Mouse (Mus musculus) adrenal gland, postnatal 10 days (tissue): ENCODE measurements around the gene Slc5a5. TPM values are rescaled to one million over a fixed set of nuclear protein-coding genes. Genes with fewer than 3 reads are reported as not detected.

Experiments
- DNase-seq: peaks from one replicate; pipeline ENCODE4 v3.0.0; 2021; ENCODE audit warnings: mixed read lengths
- total RNA-seq, 2 experiments: library from RNA; stranded (reverse); gene quantifications; 2 replicates each; pipeline ENCODE4 v1.2.3; 2021

The Slc5a5 gene
- total RNA-seq, 2 experiments from 2014 or later = 0.27 to 0.42 TPM

DNA sequence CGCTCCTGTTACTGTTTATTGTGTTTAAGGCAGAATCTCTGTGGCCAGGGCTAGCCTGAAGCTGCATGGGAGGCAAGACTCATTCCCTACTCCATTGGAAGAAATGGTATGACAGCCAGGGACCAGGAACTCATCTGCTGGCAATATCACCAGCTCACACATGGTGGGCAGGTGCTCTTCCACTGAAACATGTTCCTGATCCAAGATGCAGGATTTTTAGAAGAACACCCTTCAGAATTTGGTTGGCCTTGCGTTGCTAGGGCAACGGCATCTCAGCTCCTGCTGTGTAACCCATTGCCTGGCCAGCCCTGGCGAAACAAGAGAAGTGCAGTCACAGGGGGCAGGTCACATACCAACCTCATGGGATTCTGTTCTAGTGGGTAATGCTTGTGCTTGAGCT is 13.1 kb downstream of the Slc5a5 start:
- DNase-seq = no peak

DNA sequence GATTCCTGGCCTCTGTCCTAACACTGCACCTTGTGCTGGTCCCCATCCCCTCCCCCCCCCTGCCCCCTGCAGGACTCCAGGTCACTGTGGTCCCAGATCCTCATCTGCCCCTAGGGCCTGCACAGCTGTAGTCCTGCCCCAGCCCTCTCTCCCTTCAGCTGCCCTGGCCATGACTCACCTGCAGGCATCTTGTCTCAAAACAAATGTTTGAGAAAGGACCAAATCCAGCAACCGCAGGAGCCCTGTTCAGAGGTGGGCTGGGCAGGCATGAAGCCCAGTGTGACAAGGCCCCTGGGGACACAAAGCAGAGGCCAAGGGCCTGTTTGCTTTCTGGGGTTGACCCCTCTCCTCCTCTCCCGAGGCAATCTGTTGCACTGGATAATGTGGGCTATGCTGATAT is 14.4 kb downstream of the Slc5a5 start:
- no peak for DNase-seq

DNA sequence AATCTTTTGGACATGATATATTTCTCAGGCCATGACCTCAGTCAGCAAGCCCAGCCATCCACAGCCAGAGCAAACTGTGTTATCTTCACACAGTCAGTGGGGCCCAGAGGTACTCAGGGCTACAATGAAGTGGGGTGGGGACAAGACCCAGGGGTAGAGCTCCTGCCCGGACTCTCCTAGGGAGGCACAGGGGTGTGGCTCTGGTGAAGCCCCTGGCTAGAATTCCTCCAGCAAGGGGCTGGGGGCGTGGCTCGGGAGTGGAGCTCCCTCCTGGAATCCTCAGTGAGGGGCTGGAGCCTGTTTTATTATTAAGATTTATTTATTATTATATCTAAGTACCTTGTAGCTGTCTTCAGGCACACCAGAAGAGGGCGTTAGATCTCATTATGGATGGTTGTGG is 16.2 kb downstream of the Slc5a5 start:
- DNase-seq = no peak

DNA sequence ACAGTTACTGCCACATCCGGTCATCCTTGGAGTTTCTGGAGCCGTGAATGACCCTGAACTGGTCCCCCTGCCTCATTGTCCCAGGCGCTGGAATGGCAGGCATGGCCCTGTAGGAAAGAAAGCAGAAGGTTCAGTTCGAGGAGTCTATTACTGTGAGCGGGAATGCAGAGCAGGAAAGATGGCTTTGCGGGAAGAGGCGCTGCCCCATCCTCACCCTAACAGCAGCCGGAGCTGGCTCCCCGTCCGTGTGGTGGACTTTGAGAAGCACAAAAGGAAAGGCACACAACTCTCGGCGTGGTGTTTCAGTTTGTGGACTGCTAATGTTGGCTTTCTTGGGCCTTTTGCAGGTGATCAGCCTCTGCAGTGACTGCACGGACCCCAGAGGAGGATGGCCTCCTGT is 18.1 kb downstream of the Slc5a5 start:
- no peak for DNase-seq

DNA sequence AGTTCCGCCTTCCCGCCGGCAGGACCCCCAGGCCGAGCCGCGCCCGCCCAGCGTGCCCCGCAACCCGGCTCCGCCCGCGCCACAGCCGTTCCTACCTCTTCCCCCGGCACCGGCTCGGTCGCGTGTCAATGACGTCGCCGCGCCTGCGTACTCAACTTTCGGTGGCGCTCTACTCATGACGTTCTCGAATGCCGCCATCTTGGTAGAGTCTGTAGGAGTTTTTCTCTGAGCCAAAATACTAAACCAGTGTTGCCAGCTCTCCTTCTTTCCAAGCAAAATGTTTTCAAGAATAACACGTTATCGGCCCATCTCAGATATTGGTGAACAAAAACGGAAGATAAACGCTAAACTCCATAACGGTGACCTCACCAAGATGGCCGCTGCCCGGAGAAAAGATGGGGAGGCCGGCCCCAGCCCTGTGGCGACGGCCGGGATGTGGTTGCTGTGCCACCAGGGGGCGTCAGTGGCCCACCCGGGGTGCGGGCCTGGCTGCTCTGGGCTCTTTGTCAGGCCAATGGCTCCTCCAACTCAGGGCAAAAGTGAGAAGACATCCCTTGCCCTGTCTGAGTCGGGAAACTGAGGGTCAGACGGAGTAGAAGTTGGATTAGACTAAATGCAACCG is 19.1 kb downstream of the Slc5a5 start, which contains the start of gene Ccdc124:
Gene Ccdc124, minus strand, starts transcription at position 572 of the 622 bp plus-strand sequence.
- peak; percentile 98 for DNase-seq

DNA sequence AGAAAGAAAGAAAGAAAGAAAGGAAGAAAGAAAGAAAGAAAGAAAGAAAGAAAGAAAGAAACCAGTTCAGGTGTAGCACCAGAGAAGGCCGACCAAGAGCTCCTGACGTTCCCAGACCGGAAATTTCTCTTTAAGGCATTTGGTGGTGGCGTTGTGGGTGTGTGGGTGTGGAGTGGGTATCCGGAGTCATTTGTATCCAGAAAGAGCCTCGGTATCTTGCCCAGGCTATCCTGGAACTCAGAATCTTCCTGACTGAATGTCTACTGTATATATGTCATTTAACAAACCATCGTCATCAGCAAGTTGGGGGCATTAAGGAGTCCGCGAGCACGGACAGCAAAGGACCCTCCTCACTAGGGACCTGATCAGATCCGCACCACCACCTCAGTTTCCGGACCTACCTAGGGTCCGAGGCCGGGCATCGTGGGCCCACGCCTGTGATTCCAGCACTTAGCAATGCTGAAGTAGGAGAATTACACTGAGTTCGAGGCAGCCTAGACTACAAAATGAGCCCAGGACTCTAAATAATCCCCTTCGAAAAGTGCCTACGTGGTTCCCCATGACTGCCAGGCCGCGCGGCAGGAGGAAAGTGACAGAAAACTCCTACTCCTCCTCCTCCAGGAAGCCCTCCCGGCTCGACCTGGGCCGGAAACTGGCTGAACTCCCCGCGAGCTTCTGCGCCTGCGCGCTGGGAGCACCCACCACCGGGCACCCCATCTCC is 19.8 kb downstream of the Slc5a5 start:
- no peak for DNase-seq

DNA sequence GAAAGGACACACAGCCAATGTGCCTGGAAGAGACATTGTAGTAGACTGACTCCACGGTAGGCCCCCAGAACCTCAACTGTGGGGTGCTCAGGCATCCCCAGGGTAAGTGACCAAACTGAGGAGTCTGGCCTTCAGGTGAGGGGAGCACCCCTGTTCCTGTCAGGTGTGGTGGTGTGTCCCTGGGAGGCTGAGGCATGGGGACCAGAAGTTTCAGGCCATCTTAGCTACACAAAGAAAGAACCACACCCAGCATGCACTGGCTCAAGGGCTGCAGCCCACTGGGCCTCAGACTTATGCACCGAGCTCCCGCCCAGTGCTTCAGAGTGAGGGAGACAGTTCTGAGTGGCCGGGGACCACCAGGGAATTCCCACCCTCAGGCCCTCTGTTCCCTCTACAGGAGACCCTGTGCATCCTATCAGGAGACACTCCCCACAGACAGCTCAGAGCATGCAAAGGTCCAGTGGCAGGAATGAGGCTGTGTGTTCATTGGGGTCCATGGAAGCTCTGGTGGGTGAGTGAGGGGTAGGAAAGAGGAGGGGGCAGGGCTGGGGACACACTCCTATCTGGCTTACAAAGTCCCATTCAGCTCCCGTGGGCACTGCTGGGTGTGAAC is 21.3 kb downstream of the Slc5a5 start:
- no peak for DNase-seq

DNA sequence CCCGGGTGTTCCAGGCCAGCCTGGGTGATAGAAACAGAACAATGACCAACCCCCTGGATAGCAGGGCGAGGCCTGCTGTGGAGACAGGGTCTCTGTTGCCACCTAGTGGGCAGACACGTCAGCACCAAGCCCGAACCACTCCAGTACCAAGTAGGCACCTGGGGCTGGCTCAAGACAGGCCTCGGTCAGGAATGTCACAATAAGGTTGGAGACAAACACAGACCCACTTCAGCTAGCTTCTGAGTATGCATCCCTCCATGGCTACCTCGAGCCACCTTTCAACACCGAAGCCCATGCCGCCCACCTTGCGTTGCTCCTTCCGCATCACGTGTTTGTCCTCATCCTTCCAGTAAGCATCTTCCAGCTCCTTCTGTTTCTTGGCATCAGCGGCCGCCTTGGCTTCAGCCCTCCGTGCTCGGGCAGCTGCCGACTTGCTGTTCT is 22.9 kb downstream of the Slc5a5 start:
- DNase-seq = peak; percentile 86

DNA sequence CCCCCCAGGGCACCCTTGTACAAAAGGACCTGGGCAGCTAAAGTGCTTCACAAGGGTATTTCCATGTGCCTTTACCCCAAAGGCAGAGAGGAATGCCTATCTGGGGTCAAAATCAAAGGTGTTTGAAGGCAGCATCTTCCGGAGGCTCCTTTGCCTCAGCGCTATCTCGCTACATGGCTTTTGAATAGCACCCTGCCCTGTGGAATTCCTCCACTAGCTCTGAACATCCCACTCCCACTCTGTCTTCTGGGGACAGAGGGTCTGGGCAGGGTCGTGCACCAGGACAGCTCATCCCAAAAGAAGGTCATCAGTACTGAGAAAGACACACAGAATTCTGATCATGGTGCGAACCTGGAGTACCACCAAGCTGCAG is 23.4 kb downstream of the Slc5a5 start:
- DNase-seq = no peak

DNA sequence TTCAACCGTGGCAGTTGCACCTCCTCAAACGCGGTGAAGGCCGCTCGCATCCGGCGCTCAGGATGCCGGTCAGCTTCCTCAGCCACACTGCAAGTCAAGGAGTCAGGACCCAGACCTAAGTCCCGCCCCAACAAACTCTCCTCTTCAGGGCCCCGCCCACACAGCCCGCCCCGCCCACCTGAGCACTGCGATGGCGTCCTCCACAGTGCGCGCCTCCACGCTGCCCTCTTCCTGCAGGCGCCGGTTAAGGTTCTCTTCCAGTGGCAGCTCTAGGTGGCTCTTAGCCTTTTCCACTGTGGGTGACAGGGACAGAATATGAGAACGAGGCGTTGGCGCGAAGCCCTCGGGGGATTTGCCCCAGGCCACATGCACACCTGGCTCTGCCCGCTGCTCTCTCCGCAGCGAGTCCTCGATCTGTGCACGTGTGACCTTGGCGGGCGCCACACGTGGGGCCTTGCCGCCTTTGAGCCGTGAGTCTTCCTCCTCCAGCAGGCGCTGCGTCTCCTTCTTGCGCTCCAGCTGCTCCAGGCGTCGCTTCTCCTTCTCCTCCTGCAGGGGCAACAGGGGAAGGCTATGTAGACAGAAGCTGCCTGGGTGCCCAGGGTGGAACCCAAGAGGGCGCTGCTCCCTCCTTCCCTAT is 23.9 kb downstream of the Slc5a5 start:
- peak; percentile 71 for DNase-seq

DNA sequence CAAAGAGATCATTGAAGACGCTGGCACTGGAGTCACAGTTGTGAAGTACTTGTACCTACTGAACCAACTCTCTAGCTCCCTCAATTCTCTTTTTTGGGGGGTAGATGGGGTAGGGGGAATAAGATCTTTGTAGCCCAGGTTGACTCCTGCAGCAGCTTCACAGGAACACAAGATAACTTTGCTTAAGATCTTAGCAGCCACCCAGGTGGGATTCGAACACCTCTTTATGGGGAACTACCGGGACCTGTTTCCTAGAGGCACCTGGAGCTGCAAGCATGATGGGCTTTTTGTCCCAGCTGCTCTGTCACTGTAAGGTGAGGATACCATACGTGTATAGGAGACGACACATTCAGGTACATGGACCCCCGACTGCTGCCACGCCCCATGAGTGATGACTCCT is 26.0 kb downstream of the Slc5a5 start:
- DNase-seq = no peak

DNA sequence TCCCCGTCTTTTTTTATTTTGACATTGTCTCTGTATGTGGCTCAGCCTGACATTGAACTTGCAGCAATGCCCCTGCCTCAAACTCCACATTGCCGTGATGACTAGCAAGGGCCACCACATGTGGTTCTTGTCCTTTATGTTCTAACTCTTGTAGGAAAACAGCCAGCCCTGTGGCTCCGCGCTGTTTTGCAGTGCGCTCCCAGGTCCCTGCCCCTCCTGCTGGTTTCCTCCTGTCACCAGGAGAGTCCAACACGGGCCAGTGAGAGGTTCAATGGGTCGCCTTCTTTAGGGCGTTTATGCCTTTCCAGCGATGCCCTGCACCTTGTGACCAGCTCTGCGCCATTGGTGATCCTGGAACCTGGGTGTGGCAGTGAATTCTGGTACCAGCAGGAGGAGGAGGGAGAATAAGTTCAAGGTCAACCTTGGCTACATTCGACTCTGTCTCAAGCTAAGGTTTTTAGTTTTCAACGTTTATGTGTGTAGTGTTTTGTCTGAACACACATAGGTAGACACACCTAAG is 26.5 kb downstream of the Slc5a5 start:
- DNase-seq = no peak

DNA sequence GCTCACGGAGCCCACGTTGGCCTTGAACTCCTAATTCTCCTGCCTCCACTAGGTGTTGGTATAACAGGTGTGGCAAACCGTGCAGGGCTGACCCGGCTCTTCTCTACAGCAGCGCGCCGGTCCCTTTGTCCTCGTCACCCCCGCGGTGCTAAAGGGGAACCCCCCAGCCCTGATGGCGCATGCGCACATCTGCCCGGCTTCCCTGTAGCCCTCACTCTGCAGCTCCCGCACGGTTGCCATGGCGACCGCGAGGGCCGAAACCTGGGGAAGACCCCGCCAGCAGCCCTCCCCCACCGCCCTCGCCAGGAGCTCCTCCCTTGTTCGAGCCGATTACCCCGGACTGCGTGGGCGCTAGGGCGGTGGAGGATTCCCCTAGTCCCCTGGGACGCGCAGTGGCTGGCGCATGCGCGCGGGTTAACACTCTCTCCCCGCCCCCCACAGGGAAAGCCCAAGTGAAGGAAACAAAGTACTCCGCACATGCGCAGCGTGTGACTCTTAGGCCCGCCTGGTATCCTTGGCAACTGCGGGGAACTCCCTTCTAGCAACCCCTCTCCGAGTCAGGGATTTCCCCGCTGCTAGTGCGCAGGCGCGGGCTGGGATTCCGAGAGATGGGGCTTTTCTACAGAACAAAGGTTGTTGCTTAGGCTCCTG is 27.1 kb downstream of the Slc5a5 start:
- DNase-seq = peak; percentile 99

DNA sequence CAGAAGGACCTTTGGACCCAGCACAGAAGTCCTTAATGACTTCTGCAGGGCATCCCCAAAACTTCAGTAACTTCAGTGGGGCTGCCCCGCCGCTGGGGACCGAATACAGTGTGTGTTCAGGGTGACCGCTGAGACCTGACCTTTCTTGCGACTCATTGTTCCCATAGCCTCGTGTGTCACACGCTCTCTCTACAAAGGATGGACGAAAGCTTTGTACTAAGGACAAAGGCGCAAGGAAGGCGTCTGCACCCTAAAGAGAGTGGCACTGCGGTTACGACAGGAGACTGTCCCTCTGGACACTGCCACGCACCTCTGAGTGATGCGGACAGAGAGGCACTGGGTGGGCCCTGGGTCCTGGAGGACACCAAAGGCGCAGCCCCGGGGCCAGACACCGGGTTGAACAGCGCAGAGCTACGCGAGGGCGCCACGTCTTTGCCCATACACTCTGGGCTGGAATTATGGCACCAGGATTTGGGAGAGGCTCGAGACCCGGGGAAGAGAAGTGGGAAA is 27.8 kb downstream of the Slc5a5 start:
- DNase-seq = peak; percentile 44

DNA sequence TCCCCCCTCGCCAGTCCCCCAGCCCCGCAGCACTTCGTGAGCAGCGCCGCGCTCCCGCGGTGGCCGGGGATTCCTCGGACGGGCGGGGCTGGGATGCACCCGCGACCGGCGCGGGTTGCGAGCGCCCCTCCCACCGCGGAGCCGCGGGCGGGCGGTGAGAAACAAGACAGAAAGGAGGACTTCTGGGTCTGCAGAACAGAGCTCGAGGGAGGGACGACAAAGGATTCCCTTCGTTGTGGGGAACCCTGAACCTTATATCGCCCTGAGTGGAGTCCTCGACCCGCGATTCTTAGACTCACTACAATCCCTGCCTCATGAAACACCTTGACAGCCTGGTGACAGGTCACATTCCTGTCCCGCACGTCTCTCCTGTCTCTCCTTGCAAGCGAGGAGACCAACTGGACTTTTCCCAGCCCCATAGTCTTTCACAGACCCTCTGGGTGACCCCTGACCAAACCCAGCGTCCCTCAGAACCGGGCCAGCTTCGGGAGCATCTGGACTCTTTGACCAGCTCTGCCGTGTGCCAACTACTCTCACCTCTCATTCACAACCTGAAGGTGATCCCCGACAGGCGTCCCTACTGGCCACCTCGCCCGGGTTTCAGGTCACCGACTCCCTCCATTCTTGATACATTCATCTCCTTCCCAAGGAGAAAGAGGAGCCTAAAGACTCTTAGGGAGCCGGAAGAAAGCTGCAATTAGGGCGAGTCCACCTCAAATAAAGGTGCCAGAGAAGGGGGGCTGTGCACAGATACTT is 28.4 kb downstream of the Slc5a5 start:
- peak; percentile 39 for DNase-seq

DNA sequence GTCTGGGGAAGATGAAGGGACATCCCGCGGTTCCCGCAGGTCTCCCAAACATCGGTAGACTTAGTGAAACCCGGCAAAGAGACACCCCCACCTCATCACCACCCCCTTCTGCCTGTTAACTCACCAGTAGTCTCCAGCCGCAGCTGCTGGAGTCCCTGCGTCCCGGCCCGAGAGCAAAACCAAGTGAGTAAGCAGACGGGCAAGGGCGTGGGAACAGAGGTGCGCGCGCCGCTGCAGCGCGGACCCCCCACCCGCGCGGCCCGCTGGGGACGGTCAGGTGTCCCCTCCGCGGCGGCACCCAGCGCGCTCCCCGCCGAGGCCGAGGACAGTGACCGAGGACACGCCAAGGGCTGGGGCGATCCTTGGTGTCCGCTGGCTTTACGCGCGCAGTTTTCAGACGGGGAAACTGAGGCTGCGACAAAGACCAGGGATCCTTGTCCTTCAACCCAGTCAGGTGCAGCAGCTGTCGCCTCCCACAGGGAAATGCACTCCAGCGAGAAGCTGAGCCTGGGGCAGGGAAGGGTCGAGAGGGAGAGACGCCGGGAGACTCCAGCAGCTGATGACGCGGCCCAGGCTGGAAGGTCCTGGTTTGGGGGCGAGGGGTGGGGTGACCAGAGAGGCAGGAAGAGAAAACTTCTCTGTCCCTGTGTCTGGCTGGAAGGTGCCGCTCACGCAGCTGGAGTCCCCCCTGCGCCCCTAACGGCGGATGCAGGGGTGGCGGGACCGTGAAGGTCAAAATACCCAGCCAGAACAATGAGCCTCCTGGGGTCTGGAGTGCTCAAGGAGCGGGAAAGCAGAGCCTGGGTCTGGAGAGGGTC is 29.5 kb downstream of the Slc5a5 start, which contains the start of gene Kcnn1:
Gene Kcnn1, minus strand, starts transcription at position 435 of the 818 bp plus-strand sequence.
- DNase-seq = no peak

DNA sequence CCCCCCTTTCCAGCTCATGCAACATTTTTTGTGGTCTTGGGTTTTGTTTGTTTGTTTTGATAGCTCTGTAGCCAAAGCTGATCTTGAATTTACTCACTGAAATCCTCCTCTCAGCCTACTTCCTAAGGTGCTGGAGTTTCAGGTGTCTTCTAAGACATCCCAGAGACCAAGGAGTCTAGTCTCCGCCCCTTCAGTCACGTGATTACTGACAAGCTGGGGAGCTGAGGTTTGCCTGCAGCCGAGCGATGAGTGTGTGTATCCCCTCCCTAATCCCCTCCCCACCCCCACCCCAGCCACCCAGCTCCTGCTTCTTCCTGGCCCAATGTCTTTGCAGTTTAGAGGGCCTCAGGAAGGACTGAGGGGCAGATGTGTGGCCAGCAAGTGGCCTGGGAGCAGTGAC is 35.0 kb downstream of the Slc5a5 start:
- DNase-seq = no peak

DNA sequence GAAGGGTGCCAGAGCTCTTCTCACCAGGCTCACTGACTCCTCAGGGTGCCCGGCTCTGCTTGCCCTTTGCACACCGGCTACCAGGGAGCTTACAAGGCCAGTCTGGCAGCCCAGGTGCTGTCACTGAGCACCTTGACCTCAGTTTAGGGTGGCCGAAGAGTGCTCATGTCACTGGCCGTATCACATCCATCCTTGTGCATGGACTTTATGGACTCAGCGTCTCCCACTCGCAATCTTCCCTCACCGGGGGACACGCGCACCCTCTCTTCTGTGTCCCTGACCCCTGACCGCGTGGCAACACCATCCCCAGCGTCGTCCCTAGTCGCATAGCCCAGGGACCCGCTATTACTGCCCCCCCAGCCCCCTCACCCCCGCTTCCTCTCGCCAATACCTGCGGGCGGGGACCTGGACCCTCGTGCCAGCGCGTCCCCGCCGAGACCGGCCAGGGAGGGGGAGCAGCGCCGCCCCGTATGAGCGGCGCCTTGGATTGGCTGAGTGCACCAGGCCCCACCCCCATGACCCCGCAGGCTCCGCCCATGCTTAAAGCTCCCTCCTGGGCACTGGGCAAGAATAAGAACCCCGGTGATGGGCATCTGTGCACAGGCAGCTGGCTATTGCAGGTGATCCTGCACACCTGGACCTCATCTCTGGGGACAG is 35.9 kb downstream of the Slc5a5 start:
- peak; percentile 88 for DNase-seq

DNA sequence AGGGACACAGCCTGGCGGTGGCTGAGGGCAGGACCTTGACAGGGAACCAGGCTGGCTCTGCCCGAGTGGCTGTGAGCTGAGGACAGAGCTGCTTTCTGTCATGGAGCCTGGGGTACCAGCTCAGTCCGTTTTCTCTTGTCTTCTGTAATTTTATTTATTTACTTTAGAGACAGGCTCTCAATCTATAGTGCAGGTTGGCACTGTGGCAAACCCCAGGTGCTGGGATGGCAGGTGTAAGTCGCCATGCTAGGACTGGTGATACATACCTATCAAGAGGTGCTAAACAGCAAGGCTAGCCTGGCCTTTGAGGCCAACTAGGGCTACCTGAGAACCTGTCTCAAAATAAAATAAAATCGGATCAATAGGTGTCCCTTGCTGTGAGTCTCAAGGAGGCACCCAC is 36.5 kb downstream of the Slc5a5 start:
- no peak for DNase-seq

DNA sequence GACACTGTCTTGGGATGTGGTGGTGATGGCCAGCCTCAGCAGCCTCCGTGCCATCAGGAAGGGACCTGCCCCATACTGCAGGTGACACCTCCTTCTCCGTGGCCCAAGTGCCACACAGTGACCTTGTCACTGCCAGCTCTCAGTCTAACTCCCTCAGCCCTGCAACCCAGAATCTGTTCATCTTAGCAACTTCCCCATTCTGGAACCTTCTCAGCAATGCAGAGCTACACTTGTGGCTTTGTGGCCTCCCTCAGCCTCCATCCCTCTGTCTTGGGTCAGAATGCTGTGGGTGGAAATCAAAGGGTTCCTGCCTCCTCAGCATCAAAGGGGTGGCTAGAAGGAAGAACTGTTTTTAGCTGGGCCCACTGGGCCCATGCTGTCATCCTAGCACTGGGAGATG is 38.7 kb downstream of the Slc5a5 start:
- DNase-seq = no peak
